Mouse (Mus musculus) megakaryocyte progenitor cell, adult 5-6 weeks (primary cell): ENCODE results near the gene Kat2a. TPM values are rescaled to one million over a fixed set of nuclear protein-coding genes. Genes with fewer than 3 reads are reported as not detected.
A peak's percentile ranks its signal among the peaks of the same experiment; 100 is the strongest.

Experiments
- ATAC-seq: replicated peaks from 2 replicates; pipeline ENCODE4 v1.8.0; 2016; ENCODE audit warnings: mild to moderate bottlenecking, moderate TSS enrichment, inconsistent platforms; ENCODE audit not compliant: poor library complexity
- total RNA-seq, 2 experiments: library from RNA; stranded (forward) in 1 of 2; stranded (reverse) in 1 of 2; fragments of 157-497, 149-512 nt in 1 of 2; fragments of 200-1000 nt in 1 of 2; gene quantifications; 2 replicates each; pipeline versions ENCODE4 v1.2.3 to v1.2.4; 2015 to 2017

The Kat2a gene
- total RNA-seq, 2 experiments from 2014 or later: 28.9 to 40.1 TPM

DNA sequence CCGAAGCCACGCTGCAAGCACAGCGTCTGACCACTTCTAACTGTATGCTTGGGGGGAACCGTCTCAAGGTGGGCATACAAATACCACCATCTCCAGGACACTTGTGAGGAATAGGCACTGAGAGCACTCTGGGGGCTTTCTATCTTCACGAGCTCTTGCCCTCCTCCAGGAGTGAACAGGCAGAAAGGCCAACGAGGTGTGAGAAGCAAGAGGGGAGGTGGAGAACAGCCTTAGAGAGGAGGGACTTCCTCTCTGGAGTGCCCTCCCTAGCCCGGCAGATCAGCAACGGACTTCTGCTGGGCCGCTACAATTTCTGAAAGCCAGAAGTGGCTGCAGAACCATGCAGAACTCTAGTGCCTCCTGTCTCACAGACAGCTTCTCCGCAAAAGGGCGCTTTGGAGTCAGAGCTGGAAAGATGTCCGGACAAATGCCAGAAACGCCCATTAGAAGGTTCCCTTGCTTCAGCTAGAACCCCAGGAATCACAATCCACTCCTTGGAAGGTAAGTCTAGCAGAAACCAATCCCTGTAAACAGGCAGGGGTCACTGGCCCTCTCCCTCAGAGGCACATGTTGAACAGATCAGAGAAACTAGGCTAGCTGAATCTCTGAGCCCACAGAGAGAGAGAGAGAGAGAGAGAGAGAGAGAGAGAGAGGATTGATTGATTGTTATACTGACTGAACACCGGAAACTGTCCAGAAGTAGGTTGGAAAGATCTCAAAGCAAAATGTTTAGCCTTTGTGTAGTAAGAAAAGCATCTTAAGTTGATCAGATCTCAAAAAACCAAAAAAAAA, 23.9 kb upstream of the Kat2a start:
- no peak for ATAC-seq

DNA sequence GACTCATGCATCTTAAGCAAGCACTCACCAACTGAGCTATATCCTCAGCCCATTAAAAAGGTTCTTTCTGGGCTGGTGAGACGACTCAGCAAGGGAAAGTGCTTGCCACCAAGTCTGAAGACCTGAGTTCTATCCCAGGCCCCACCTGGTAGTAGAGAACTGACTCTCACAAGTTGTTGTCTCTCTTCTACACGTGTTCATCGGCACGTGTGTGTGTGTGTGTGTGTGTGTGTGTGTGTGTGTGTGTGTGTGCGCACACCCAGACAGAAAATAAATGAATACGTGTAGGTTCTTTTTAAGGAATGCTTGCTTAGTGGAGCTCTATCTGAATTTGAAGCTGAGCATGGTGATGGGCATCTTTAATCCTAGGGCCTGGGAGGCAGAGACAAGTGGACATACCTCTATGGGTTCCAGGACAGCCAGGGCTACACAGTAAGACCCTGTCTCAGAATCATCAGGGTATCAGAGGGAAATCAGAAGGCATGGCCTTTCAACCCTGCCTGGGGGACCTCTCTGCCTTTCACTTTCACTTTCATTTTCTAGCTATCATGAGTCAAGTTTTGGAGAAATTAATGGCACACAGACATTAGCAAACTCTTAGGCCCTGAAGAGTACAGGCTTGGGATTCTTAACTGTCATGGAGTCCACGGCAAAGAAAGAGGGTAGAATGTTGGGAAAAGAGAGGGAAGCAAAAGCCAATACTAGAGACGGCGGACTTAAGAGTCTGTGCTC, 23.0 kb upstream of the Kat2a start:
- no peak for ATAC-seq

DNA sequence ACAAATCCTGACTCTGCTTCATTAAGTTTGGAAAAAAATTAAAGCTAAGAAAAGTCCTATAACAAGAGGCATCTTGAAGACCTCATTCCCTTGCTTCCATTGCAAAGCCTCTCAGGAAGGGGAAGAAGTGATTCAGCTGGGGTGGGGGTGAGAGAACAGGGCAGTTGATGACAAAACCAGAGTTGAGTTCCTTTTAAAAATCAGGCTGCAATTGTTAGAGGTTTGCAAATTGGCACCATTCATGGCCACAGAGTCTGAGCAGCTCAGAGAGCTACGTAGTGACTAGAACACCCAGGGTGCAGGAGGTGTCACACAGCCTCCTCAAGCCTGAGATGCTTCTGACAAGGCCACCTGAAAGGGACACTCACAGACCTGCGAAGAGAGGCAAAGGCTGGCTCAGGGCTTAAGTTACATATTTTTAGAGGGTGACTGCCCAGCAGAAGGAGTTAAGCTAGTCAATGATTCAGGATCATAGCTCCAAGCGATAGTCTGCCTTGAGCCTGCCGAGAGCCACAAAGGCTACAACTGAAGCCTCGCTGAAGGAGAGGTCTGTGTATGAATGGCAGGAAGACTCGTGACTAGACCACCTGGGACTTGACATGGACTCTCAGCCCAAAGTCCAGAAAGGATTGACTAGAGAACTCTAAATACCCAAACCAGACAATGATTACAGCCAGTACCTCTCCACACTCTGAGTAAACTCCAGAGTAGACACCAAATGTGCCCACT, 18.4 kb upstream of the Kat2a start:
- ATAC-seq: peak; percentile 34; the same call in 1 of the 2 replicates

DNA sequence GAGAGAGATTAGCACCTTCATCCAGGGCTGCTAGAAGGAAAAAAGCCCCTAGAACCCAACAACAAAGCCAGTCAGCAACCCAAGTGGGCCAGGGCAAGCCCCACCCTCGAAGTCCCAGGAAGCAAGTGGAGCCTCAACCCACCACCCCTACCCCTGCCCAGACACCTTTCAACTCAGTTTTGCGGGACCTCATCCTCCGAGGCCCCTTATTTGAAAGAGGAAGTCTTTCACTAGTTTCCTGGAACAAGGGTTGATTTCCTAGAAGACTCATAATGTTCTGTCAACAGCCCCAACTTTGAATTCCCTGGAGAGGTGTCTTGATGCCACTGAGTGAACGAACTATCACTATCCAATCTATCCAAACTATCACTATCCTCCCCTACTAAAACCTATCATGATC, 17.7 kb upstream of the Kat2a start:
- ATAC-seq: no peak

- ATAC-seq: no peak
These were observed 16.3 kb upstream of the Kat2a start for GRCm38 (mm10) chr11:100728601-100729000.

- no peak for ATAC-seq
These were observed 14.9 kb upstream of the Kat2a start for GRCm38 (mm10) chr11:100727201-100727600.

GRCm38 (mm10) chr11:100724919-100725512, 12.8 kb upstream of the Kat2a start:
- ATAC-seq: no peak; the same call in 1 of the 2 replicates

- no peak for ATAC-seq
These were observed 10.3 kb upstream of the Kat2a start for GRCm38 (mm10) chr11:100722493-100723028.

DNA sequence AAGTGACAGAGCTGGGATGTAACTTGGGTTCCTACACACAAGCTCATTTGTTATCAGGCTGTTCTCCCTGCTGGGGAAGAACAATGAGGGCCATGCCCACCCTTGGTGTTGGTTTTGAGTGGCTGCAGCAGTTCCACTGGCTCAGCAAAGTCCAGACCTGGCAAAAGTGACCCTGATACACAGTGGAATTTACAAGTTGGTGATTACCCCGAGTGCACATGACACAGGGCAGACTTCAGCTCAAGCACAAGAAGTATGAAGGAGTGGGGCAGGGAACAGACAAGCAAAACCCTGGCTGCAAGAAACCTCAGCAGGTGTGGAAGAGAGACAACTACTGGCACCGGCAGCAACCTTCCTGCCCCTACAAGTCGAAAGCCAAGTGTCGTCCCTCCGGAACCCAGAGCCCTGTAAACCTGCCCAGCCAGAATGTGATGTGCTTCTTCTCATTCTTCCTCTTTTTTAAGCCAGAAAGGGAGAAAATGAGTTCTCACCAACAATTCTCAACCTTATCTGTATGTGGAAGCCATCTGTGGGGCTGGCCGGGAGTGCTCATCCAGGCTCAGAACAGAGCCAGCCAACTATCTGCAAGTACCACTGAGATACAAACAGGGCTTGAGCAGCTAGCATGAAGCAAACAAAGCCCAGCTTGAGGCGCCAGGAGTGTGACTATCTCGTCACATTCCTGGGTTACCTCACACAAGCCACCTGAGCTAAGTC, 9.7 kb upstream of the Kat2a start:
- ATAC-seq: peak; percentile 82

- ATAC-seq: no peak
These were observed 9.0 kb upstream of the Kat2a start for GRCm38 (mm10) chr11:100721254-100721653.

DNA sequence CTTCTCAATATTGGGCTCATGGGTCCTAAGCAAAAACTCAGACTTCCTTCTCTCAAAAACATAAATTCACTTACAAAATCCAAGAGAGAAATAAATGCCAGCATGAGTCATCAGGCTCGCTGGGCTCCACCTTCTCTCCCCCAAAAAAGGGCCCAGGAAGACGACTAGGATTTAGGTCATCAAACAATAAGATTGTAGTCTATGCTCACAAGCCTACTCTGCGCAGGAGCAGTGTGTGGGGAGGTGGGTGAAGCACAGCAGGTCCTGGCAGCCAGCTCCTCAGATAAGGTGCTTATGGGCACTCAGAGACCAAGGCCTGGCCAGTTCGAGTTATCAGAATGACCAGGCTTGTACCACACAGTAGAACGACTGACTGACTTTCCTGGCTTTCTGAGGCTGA, 8.1 kb upstream of the Kat2a start:
- no peak for ATAC-seq

- no peak for ATAC-seq
These were observed 7.6 kb upstream of the Kat2a start for GRCm38 (mm10) chr11:100719893-100720292.

DNA sequence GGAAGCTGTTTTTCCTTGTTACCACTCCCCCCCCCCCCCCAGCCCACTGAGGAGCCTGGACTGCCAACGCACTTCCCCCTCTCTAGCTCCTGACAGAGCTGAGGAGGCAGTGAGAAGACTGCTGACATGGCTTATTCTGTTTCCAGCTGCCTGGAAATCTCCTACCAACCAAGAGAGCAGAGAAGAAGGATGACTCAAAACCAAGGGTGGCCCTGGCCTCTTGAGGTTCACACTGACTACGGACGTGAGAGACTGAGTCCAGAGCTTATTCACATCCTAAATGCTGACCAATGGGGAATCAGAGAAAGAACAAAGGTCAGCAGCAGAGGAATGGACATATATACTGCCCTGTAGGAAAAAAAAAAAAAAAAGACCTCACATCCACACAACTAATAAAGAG, 7.0 kb upstream of the Kat2a start:
- ATAC-seq: no peak

DNA sequence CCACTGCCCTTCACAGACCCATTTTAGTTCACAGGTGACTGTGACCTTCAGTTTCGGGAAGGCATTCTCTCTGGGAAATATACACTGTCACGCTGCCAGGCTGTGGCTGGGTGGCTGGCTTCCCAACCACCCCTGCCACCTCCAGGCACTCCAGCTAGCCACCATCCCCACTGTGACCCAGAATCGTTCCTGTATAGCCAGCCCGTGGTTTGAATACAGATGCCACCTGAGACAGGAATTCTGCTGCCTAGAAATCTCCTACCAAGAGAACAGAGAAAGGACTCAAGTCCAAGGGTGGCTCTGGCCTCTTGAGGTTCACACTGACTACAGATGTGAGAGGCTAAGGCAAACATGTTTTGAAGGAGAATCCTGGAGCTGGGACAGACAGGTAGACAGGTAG, 6.6 kb upstream of the Kat2a start:
- ATAC-seq: no peak

- no peak for ATAC-seq
These were observed 6.2 kb upstream of the Kat2a start for GRCm38 (mm10) chr11:100718462-100718861.

- ATAC-seq: no peak
These were observed 4.4 kb upstream of the Kat2a start for GRCm38 (mm10) chr11:100716649-100717048.

GRCm38 (mm10) chr11:100714948-100715347, 2.7 kb upstream of the Kat2a start:
- no peak for ATAC-seq

DNA sequence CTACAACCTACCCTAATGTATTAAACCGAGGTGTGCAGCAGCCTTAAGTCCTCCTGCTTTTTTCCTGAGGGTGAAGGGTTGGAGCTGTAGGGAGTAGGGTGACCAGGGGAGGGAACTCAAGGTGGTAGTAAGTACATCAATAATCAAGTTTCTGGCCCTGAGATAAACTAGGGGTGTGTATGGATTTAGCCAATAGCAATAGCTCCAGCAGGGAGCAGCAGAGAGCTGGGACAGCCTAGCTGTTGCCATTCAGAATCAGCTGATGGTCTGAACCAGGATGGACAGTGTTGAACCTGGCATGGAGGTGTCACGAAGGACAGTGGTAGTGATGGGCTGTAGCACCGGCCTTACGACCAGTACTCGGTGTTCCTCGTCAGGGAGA, 2.3 kb upstream of the Kat2a start:
- peak; percentile 69 for ATAC-seq

DNA sequence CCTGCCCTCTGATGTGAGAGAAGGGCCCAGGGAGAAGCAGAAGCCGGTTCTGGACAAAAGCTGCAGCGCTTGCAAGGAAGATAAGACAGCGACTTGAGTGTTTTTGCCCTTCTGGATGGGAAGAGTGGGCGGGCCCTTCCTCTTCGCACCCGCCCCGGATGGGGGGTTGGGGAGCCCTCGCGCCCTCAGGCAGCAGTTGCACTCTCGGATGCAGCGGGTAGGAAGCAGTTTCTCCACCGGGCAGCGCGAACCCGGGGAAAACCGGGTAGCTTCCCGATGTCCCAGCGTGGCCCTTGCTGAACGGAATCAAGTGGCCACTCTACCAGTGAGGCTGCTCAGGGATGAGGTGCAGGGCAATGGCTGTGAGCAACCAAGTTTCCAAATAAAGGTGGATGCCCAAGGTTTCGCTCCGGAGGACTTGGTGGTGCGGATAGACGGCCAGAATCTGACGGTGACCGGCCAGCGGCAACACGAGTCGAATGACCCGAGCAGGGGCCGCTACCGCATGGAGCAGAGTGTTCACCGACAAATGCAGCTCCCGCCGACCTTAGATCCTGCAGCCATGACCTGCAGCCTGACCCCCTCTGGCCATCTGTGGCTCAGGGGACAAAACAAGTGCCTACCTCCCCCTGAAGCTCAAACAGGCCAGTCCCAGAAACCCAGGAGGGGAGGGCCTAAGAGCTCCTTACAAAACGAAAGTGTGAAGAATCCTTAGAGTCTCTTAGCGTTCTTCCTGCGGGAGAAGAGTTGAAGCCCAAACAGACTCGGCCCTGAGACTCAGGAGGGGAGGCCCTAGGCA, 1.7 kb upstream of the Kat2a start, which contains the start of gene Hspb9:
Gene Hspb9, plus strand, starts transcription at position 116 of the 799 bp plus-strand sequence.
- ATAC-seq: peak; percentile 81
